Mouse (Mus musculus): ENCODE results near the gene Vmn1r19. TPM values are rescaled to one million over a fixed set of nuclear protein-coding genes. Genes with fewer than 3 reads are reported as not detected.
"Not testable (repeated sequence)": the region's sequence is repeated elsewhere in the genome, so short reads cannot be mapped to it uniquely, and the experiment has no call there.

Gene Vmn1r19
- not detected in 2 replicates for polyA plus RNA-seq (2015; fragmentation: Nextera tagmentation; extraction: Ambion mirVana)

- 53% methylated on average over 3 of the region's 3 CpGs for WGBS
- ATAC-seq (replicated peaks; ENCODE audit: extremely low read depth, insufficient read depth, low FRiP score); H3K4me2 ChIP-seq (ENCODE audit: low read depth, low read length); H3K4me1 ChIP-seq (ENCODE audit: control insufficient read depth, insufficient read depth, low read length); H3K9me3 ChIP-seq (replicated peaks; ENCODE audit: control insufficient read depth, low read length); H3K9ac ChIP-seq (ENCODE audit: low read length); H3K36me3 ChIP-seq (ENCODE audit: control insufficient read depth, insufficient read depth); H3K27ac ChIP-seq (ENCODE audit: low read length); H3K27me3 ChIP-seq (ENCODE audit: control insufficient read depth, insufficient read depth, low read length); H3K4me3 ChIP-seq (ENCODE audit: low read length): not testable (repeated sequence)
Measured at GRCm38 (mm10) chr6:57403480-57403879, at the start of gene Vmn1r19. Gene Vmn1r19 (plus strand): TSS chr6:57403780.

DNA sequence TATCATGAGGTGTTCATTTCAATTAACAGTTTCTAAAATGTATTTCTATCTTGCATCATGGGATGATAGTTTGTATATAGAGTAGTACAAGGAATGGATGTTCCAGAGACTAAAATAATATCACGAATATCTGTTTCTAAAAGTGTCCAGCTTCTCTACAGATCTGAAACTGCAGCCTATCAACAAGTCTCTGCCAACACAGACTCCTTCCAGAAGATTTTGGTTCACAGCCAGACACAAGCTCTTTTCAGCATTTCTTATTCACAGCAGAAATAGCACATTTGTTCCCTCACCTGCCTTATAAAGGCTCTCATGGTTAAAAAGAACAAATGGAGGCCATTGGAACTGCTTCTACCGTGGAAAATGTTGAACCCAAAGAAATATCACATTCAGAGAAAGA lies 46.7 kb upstream of the Vmn1r19 start:
- ATAC-seq (replicated peaks; ENCODE audit: extremely low read depth, insufficient read depth, low FRiP score) = no peak
- H3K4me2 ChIP-seq (ENCODE audit: low read depth, low read length) = no peak overlapping the region
- H3K9me3 ChIP-seq (replicated peaks; ENCODE audit: control insufficient read depth, low read length) = no peaks in the 10 kb centered on the region
- H3K4me1 ChIP-seq (ENCODE audit: control insufficient read depth, insufficient read depth, low read length) = no peaks in the 10 kb centered on the region
- H3K9ac ChIP-seq (ENCODE audit: low read length) = no peak overlapping the region
- no peaks in the 10 kb centered on the region for H3K27me3 ChIP-seq (ENCODE audit: control insufficient read depth, insufficient read depth, low read length)
- WGBS = 58% methylated on average over 2 of the region's 2 CpGs
- no peak overlapping the region for H3K4me3 ChIP-seq (ENCODE audit: low read length)
- no peaks in the 10 kb centered on the region for H3K36me3 ChIP-seq (ENCODE audit: control insufficient read depth, insufficient read depth)
- H3K27ac ChIP-seq (ENCODE audit: low read length) = no peak overlapping the region

- Histone ChIP-seq H3K27me3 (ENCODE audit: control insufficient read depth, insufficient read depth, low read length) (no peaks in the 10 kb centered on the region), H3K9ac (ENCODE audit: low read length) (no peak within 1 kb of the TSS), H3K36me3 (ENCODE audit: control insufficient read depth, insufficient read depth) (no peaks in the 10 kb centered on the region), H3K4me1 (ENCODE audit: control insufficient read depth, insufficient read depth, low read length) (no peaks in the 10 kb centered on the region), H3K27ac (ENCODE audit: low read length) (no peak within 1 kb of the TSS), H3K4me3 (ENCODE audit: low read length) (no peak within 1 kb of the TSS), H3K9me3 (replicated peaks; ENCODE audit: control insufficient read depth, low read length) (no peaks in the 10 kb centered on the region), H3K4me2 (ENCODE audit: low read depth, low read length) (no peak within 1 kb of the TSS)
- 79% methylated on average over 1 of the region's 1 CpGs for WGBS
- ATAC-seq (replicated peaks; ENCODE audit: extremely low read depth, insufficient read depth, low FRiP score) = no peak
Measured at GRCm38 (mm10) chr6:57363627-57364026, 40.0 kb upstream of the Vmn1r19 start, which contains the start of gene Vmn1r17. Gene Vmn1r17 (minus strand): TSS chr6:57363727.

GRCm38 (mm10) chr6:57365866-57366265 lies 37.7 kb upstream of the Vmn1r19 start:
- 79% methylated on average over 1 of the region's 1 CpGs for WGBS
- H3K36me3 ChIP-seq (ENCODE audit: control insufficient read depth, insufficient read depth); H3K4me3 ChIP-seq (ENCODE audit: low read length); H3K27ac ChIP-seq (ENCODE audit: low read length); H3K27me3 ChIP-seq (ENCODE audit: control insufficient read depth, insufficient read depth, low read length); H3K4me2 ChIP-seq (ENCODE audit: low read depth, low read length); H3K9me3 ChIP-seq (replicated peaks; ENCODE audit: control insufficient read depth, low read length); H3K4me1 ChIP-seq (ENCODE audit: control insufficient read depth, insufficient read depth, low read length); ATAC-seq (replicated peaks; ENCODE audit: extremely low read depth, insufficient read depth, low FRiP score); H3K9ac ChIP-seq (ENCODE audit: low read length): not testable (repeated sequence)

- Histone ChIP-seq H3K4me2 (ENCODE audit: low read depth, low read length) (no peak overlapping the region), H3K27me3 (ENCODE audit: control insufficient read depth, insufficient read depth, low read length) (no peaks in the 10 kb centered on the region), H3K4me3 (ENCODE audit: low read length) (no peak overlapping the region), H3K9me3 (replicated peaks; ENCODE audit: control insufficient read depth, low read length) (no peaks in the 10 kb centered on the region), H3K9ac (ENCODE audit: low read length) (no peak overlapping the region), H3K4me1 (ENCODE audit: control insufficient read depth, insufficient read depth, low read length) (no peaks in the 10 kb centered on the region), H3K36me3 (ENCODE audit: control insufficient read depth, insufficient read depth) (no peaks in the 10 kb centered on the region), H3K27ac (ENCODE audit: low read length) (no peak overlapping the region)
- ATAC-seq (replicated peaks; ENCODE audit: extremely low read depth, insufficient read depth, low FRiP score) = no peak
- 79% methylated on average over 1 of the region's 1 CpGs for WGBS
Measured at GRCm38 (mm10) chr6:57367496-57367895, 36.1 kb upstream of the Vmn1r19 start.

DNA sequence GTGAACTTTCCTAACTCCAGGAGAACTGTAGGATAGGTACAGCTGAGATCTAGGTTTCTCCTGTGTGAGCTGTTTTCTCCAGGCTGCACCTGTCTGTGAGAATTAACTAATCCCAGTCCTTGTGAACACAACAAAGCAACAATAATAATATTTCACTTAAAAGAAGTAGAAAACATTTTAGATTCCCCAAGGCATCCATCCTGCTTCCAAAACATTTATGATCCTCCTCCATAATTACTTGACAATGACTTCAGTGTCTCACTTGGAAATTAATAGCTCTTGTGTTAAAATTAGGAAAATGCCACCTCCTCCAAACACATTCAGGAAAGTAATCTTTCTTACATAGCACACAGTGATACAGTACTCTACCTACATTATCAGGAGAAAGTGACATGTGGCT lies 7.9 kb upstream of the Vmn1r19 start, which contains the start of gene Vmn1r18:
Gene Vmn1r18 (minus strand): TSS at position 101 of the 400 bp plus-strand sequence.
- Histone ChIP-seq H3K27me3 (ENCODE audit: control insufficient read depth, insufficient read depth, low read length) (no peaks in the 10 kb centered on the region), H3K36me3 (ENCODE audit: control insufficient read depth, insufficient read depth) (no peaks in the 10 kb centered on the region), H3K9ac (ENCODE audit: low read length) (no peak within 1 kb of the TSS), H3K4me3 (ENCODE audit: low read length) (no peak within 1 kb of the TSS), H3K4me2 (ENCODE audit: low read depth, low read length) (no peak within 1 kb of the TSS), H3K27ac (ENCODE audit: low read length) (no peak within 1 kb of the TSS), H3K9me3 (replicated peaks; ENCODE audit: control insufficient read depth, low read length) (no peaks in the 10 kb centered on the region), H3K4me1 (ENCODE audit: control insufficient read depth, insufficient read depth, low read length) (no peaks in the 10 kb centered on the region)
- no peak for ATAC-seq (replicated peaks; ENCODE audit: extremely low read depth, insufficient read depth, low FRiP score)

- no peak within 1 kb of the TSS for H3K4me2 ChIP-seq (ENCODE audit: low read depth, low read length)
- no peak within 1 kb of the TSS for H3K4me3 ChIP-seq (ENCODE audit: low read length)
- H3K9ac ChIP-seq (ENCODE audit: low read length) = no peak within 1 kb of the TSS
- no peaks in the 10 kb centered on the region for H3K27me3 ChIP-seq (ENCODE audit: control insufficient read depth, insufficient read depth, low read length)
- no peaks in the 10 kb centered on the region for H3K36me3 ChIP-seq (ENCODE audit: control insufficient read depth, insufficient read depth)
- 39% methylated on average over 1 of the region's 1 CpGs for WGBS
- no peak for ATAC-seq (replicated peaks; ENCODE audit: extremely low read depth, insufficient read depth, low FRiP score)
- H3K27ac ChIP-seq (ENCODE audit: low read length) = no peak within 1 kb of the TSS
- H3K4me1 ChIP-seq (ENCODE audit: control insufficient read depth, insufficient read depth, low read length) = no peaks in the 10 kb centered on the region
- H3K9me3 ChIP-seq (replicated peaks; ENCODE audit: control insufficient read depth, low read length) = no peaks in the 10 kb centered on the region
Measured at GRCm38 (mm10) chr6:57428630-57429029, 25.1 kb downstream of the Vmn1r19 start, which contains the start of gene Vmn1r20. Gene Vmn1r20 (plus strand): TSS chr6:57428930.

DNA sequence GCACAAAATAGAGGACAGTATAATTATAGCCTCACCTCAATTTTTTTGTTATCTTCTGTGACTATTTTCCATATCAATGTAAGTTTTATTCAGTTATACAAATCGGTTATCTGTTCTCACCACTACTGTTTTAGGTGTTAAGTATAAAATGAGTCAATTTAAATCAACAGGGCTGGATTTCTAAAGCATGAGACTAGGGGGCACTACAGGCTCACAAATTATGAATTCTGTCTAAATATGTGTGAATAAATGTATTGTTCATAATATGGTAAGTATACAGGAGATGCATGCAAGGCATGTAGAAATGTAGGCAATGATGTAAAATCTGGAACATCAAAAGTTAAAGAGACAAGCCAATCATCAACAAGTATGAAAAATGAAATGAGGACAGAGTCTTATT lies 27.6 kb downstream of the Vmn1r19 start:
- Histone ChIP-seq H3K9me3 (replicated peaks; ENCODE audit: control insufficient read depth, low read length) (no peaks in the 10 kb centered on the region), H3K27ac (ENCODE audit: low read length) (no peak overlapping the region), H3K27me3 (ENCODE audit: control insufficient read depth, insufficient read depth, low read length) (no peaks in the 10 kb centered on the region), H3K4me3 (ENCODE audit: low read length) (no peak overlapping the region), H3K4me2 (ENCODE audit: low read depth, low read length) (no peak overlapping the region), H3K9ac (ENCODE audit: low read length) (no peak overlapping the region), H3K4me1 (ENCODE audit: control insufficient read depth, insufficient read depth, low read length) (no peaks in the 10 kb centered on the region), H3K36me3 (ENCODE audit: control insufficient read depth, insufficient read depth) (no peaks in the 10 kb centered on the region)
- 65% methylated on average over 1 of the region's 1 CpGs for WGBS
- ATAC-seq (replicated peaks; ENCODE audit: extremely low read depth, insufficient read depth, low FRiP score) = no peak
